Mouse (Mus musculus) kidney, embryonic 15.5 days (tissue): ENCODE results near the gene Creb3l1. TPM values are rescaled to one million over a fixed set of nuclear protein-coding genes. Genes with fewer than 3 reads are reported as not detected.
A peak's percentile ranks its signal among the peaks of the same experiment; 100 is the strongest.

Experiments
- ATAC-seq: fragments of 200-750 bp; cut with Nextera tagmentation; replicated peaks from 2 replicates; pipeline ENCODE4 v1.8.0; 2017; ENCODE audit warnings: moderate TSS enrichment; ENCODE audit not compliant: low FRiP score
- H3K27ac ChIP-seq: fragments of 300-500 bp; sonication (generic); 2 replicates; pipeline ENCODE4 v1.5.1; 2015; ENCODE audit warnings: mild to moderate bottlenecking, inconsistent platforms
- H3K27me3 ChIP-seq: fragments of 300-500 bp; sonication (generic); 2 replicates; pipeline ENCODE4 v1.6.1; 2015; ENCODE audit warnings: inconsistent platforms
- H3K36me3 ChIP-seq: fragments of 300-500 bp; sonication (generic); 2 replicates; pipeline ENCODE4 v1.6.1; 2015; ENCODE audit warnings: inconsistent platforms
- H3K4me1 ChIP-seq: fragments of 300-500 bp; sonication (generic); 2 replicates; pipeline ENCODE4 v1.6.1; 2015; ENCODE audit warnings: inconsistent platforms
- H3K4me2 ChIP-seq: fragments of 300-500 bp; sonication (generic); 2 replicates; pipeline ENCODE4 v1.6.1; 2015; ENCODE audit warnings: moderate library complexity, mild to moderate bottlenecking, inconsistent platforms
- H3K4me3 ChIP-seq: fragments of 300-500 bp; sonication (generic); replicated peaks from 2 replicates; pipeline ENCODE4 v1.5.1; 2015; ENCODE audit warnings: mild to moderate bottlenecking, inconsistent platforms
- H3K9ac ChIP-seq: fragments of 300-500 bp; sonication (generic); 2 replicates; pipeline ENCODE4 v1.6.1; 2015; ENCODE audit warnings: mild to moderate bottlenecking, inconsistent platforms
- H3K9me3 ChIP-seq: fragments of 300-500 bp; sonication (generic); replicated peaks from 2 replicates; pipeline ENCODE4 v1.6.1; 2016; ENCODE audit warnings: inconsistent platforms
- WGBS: fragments of 180-500 bp; shearing (Covaris S2); methylation state at CpG from one replicate; pipeline ENCODE4 v1.1.7; 2015; ENCODE audit warnings: mixed read lengths; 5-methylcytosine and 5-hydroxymethylcytosine counted together
- polyA plus RNA-seq: library from polyadenylated mRNA; unstranded; fragments of >200 nt; fragmentation: Nextera tagmentation; extraction: Ambion mirVana; gene quantifications from 2 replicates; pipeline ENCODE4 v1.2.1, GENCODE M21; 2015

The Creb3l1 gene
- polyA plus RNA-seq, 1 experiment from 2014 or later = 14.9 TPM

DNA sequence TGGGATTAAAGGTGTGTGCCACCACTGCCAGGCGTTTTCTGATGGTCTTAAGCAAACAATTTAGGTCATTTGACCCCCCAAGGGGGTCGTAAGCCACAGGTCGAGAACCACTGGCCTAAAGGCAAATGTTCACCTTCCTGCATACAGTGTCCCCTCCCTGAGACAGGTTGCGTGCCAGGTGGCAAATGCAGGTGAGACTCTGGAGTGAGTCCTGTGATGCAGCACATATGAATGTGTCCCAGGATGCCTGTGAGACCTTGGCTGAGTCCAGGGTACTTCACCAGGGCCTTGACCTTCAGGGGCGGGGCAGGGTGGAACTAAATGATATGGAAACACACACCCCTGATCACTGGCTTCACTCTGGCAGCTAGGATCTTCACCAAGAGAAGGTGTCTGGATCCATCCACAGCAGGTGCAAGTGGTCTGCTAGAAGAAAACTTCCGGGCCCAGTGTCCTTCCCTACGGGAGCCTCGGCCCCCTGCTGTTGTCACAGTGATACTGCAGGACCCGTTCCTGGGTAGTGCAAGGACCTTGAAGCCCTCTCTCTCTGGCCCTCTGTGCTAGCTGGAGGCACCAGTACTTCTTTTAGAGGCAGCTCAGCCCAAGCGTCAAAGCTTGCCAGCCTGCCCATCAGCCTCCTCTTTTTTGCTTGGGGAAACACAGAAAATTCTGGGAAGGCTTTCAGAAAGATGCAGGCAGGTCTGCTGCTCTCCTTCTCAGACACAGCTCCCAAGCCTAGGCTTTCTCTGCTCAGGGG is 65.4 kb downstream of the Creb3l1 start:
- Histone ChIP-seq H3K9me3 (no peaks in the 10 kb centered on the region), H3K4me2 (no peak overlapping the region), H3K9ac (no peak overlapping the region), H3K27ac (no peak overlapping the region), H3K4me1 (peaks cover 77% of the 10 kb centered on the region), H3K36me3 (0 out of 2 replicates have a peak, but pooled peaks cover 6% of the 10 kb centered on the region), H3K4me3 (no peak overlapping the region), H3K27me3 (no peaks in the 10 kb centered on the region)
- ATAC-seq = no peak
- WGBS = 42% methylated on average over 10 of the region's 10 CpGs

DNA sequence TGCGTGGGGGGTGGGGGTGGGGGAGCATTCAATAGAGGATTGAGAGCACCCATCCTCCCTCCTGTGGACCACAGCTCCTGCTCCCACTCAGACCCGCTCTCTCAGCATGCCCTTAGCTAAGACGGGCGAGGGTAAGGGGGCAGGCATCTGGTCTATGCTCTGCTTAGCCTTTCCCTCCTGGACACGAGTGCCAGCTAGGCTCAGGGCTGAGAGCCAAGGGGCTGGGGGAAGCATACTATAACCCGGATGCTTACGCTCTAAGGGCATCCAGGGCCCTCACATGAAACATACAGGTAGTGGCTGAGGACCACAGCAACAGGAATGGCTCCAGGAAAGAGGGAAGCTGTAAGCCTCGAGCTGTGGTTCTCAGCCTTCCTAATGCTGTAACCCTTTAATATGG is 66.3 kb downstream of the Creb3l1 start:
- Histone ChIP-seq H3K4me3 (no peak overlapping the region), H3K4me2 (no peak overlapping the region), H3K27me3 (no peaks in the 10 kb centered on the region), H3K9me3 (no peaks in the 10 kb centered on the region), H3K36me3 (0 out of 2 replicates have a peak, but pooled peaks cover 6% of the 10 kb centered on the region), H3K9ac (no peak overlapping the region), H3K27ac (no peak overlapping the region), H3K4me1 (peaks cover 83% of the 10 kb centered on the region)
- 85% methylated on average over 8 of the region's 8 CpGs for whole genome bisulfite sequencing
- ATAC-seq = no peak

DNA sequence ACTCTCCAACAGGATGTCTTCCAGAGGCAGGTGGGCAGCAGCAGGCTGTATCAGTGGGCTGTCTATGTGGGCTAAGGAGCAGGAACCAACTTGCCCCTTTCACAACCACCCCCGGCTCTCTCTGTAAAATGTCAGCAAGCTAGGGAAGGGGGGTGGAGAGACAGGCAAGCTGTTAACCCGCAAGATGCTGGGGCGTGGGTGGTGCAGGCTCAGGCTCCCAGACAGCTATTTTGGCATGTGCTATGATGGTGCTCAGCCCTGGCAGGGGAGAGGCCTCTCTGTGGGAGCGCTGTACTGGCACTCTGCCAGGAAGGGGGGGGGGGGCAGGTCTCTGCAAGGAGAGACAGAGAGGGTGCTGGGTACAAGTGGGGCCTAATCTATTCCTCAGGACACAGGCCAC is 67.2 kb downstream of the Creb3l1 start:
- no peak overlapping the region for H3K9ac ChIP-seq
- WGBS = 31% methylated on average over 4 of the region's 4 CpGs
- no peak overlapping the region for H3K4me3 ChIP-seq
- no peaks in the 10 kb centered on the region for H3K27me3 ChIP-seq
- peaks cover 74% of the 10 kb centered on the region for H3K4me1 ChIP-seq
- H3K4me2 ChIP-seq = no peak overlapping the region
- H3K36me3 ChIP-seq = 0 out of 2 replicates have a peak, but pooled peaks cover 6% of the 10 kb centered on the region
- no peak overlapping the region for H3K27ac ChIP-seq
- H3K9me3 ChIP-seq = no peaks in the 10 kb centered on the region
- no peak; the same call in 1 of the 2 replicates for ATAC-seq

DNA sequence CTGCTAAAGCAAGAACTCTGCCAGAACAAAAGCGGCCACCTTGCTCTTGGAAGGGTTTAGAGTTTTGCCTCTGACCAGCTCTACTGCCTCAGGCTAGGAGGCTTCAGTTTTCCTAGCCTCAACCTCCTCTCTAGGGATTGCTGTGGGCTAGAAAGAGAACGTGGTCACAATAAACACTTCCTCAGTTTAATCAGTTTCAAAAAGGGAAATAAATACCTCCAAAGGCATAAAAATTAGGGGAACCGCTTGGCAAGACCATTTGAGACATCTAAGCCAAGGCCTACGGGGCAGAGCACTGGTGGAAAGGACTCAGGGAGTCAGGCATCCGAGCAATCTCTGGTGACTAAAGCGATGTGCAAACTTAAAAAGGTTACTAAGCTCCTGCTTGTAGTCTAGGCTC is 68.4 kb downstream of the Creb3l1 start:
- Histone ChIP-seq H3K36me3 (0 out of 2 replicates have a peak, but pooled peaks cover 6% of the 10 kb centered on the region), H3K4me3 (no peak overlapping the region), H3K4me2 (no peak overlapping the region), H3K27me3 (no peaks in the 10 kb centered on the region), H3K9ac (no peak overlapping the region), H3K4me1 (peaks cover 62% of the 10 kb centered on the region), H3K9me3 (no peaks in the 10 kb centered on the region), H3K27ac (no peak overlapping the region)
- no peak for ATAC-seq
- WGBS = 91% methylated on average over 6 of the region's 6 CpGs

DNA sequence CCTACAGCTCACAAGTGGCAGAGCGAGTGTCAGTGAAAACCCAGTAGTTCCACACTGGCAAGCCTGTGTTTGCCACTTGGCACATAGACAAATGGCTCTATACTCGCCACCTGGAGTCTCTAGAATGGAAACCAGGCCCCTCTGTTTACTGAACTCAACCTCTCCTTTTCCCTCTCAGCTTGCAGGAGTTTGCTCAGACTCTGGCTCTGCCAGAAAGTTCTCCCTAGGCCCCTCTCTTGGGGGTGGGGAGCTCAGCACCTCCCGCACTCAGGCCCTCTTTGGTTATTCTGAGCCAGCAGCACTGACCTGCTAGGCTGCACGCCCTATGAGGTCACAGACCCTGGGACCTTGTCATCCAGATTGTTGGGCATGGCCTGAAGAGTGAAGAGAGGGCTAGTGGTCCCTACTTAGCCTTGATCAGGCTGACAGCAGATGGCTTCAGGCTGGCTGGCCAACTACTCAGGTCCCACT is 69.1 kb downstream of the Creb3l1 start:
- Histone ChIP-seq H3K27ac (0 out of 2 replicates have a peak overlapping the region, but pooled peaks have one; percentile 82), H3K4me1 (peaks cover 65% of the 10 kb centered on the region)

DNA sequence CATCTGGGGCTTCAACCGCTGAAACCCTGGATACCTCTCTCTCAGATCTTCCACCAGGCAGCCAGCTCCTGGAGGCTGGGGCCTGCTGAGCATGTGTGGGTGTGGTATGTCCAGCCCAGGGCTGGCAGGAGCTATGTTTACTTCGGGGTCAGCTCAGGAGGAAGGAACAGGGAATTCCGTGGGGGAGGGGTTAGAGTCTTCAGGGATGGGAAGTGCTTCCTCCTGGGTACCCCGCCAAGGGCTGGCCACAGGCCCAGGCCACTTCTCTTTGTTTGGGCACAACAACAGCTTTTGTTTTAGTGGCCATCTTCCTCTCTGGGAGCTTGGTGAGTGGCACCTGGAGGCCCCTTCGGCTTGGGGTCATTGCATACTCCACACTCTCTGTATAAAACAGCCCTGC is 70.5 kb downstream of the Creb3l1 start:
- peak; percentile 63 for ATAC-seq
- no peaks in the 10 kb centered on the region for H3K9me3 ChIP-seq
- WGBS = 13% methylated on average over 5 of the region's 5 CpGs
- H3K27me3 ChIP-seq = no peaks in the 10 kb centered on the region
- H3K27ac ChIP-seq = peak overlapping the region; percentile 82
- peaks cover 68% of the 10 kb centered on the region for H3K4me1 ChIP-seq
- H3K4me3 ChIP-seq = no peak overlapping the region
- no peak overlapping the region for H3K9ac ChIP-seq
- H3K36me3 ChIP-seq = 0 out of 2 replicates have a peak, but pooled peaks cover 4% of the 10 kb centered on the region
- peak overlapping the region; percentile 17; the same call in 1 of the 2 replicates for H3K4me2 ChIP-seq

More for the DNA sequence above, 69.1 kb downstream of the Creb3l1 start:
- Histone ChIP-seq H3K4me3 (no peak overlapping the region), H3K4me2 (no peak overlapping the region), H3K9me3 (no peaks in the 10 kb centered on the region), H3K36me3 (0 out of 2 replicates have a peak, but pooled peaks cover 4% of the 10 kb centered on the region), H3K27me3 (no peaks in the 10 kb centered on the region), H3K9ac (no peak overlapping the region)
- WGBS = 84% methylated on average over 4 of the region's 4 CpGs
- no peak for ATAC-seq

- H3K27ac ChIP-seq = peak overlapping the region; percentile 77
- H3K9me3 ChIP-seq = no peaks in the 10 kb centered on the region
- H3K4me2 ChIP-seq = peak overlapping the region; percentile 50
- WGBS = 12% methylated on average over 15 of the region's 15 CpGs
- ATAC-seq = peak; percentile 72
- H3K36me3 ChIP-seq = no peaks in the 10 kb centered on the region
- no peaks in the 10 kb centered on the region for H3K27me3 ChIP-seq
- H3K4me1 ChIP-seq = peaks cover 71% of the 10 kb centered on the region
- peak overlapping the region; percentile 16 for H3K4me3 ChIP-seq
- H3K9ac ChIP-seq = 0 out of 2 replicates have a peak overlapping the region, but pooled peaks have one; percentile 23
Observed at GRCm38 (mm10) chr2:91950275-91951085, 73.8 kb downstream of the Creb3l1 start.

DNA sequence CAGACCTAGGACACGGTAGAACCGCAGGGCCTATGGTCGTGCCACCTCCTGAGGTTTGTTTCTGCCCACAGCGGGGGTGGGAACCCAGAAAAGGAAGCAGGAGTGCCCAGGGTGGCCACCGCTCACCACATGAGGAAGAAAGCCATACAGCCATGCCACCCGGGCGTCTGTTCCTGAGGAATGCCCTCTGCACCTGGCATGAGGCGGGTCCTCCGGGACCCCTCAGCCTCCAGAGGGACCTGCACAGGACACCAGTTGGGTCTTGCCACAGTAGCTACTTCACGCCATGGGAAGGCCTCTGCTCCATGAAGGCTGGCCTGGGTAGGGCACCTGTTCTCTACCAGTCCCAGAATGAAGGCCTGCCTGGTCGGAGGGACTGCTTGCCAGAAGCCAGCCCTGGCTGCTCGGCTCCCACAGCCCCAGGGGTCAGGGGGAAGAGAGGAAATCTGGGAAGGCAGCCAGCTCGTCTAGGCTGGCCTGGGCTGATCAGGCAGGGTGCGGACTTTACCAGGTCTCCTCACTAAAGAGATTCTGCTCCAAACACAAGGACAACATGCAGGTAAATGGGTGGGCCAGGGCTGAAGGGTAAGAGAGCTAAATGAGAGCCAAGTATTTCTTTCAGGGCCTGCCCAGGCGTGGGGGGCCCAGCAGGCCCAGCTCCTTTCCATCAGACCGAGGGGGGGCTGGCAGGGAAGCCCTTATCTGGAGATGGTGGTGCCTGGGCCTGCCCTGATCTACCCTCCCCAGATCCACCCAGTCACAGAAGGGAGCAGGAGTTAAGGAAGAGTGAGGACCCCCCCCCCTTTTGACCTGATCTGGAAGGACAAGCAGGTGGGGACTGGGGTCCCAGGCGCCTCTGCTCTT is 74.7 kb downstream of the Creb3l1 start:
- Histone ChIP-seq H3K9me3 (no peaks in the 10 kb centered on the region), H3K4me1 (peaks cover 73% of the 10 kb centered on the region)
- WGBS = 60% methylated on average over 17 of the region's 17 CpGs

GRCm38 (mm10) chr2:91948792-91949241 is 75.5 kb downstream of the Creb3l1 start:
- H3K4me3 ChIP-seq = no peak overlapping the region
- H3K27ac ChIP-seq = peak overlapping the region; percentile 77
- H3K9me3 ChIP-seq = no peaks in the 10 kb centered on the region
- no peaks in the 10 kb centered on the region for H3K27me3 ChIP-seq
- H3K9ac ChIP-seq = no peak overlapping the region
- H3K4me1 ChIP-seq = peaks cover 69% of the 10 kb centered on the region
- H3K4me2 ChIP-seq = 0 out of 2 replicates have a peak overlapping the region, but pooled peaks have one; percentile 50
- 71% methylated on average over 3 of the region's 3 CpGs for WGBS
- ATAC-seq = no peak
- peaks cover under 1% of the 10 kb centered on the region; the same call in 1 of the 2 replicates for H3K36me3 ChIP-seq

More for the DNA sequence above, 74.7 kb downstream of the Creb3l1 start:
- Histone ChIP-seq H3K4me2 (peak overlapping the region; percentile 50), H3K27me3 (no peaks in the 10 kb centered on the region), H3K9ac (0 out of 2 replicates have a peak overlapping the region, but pooled peaks have one; percentile 23), H3K27ac (peak overlapping the region; percentile 77), H3K36me3 (no peaks in the 10 kb centered on the region), H3K4me3 (peak overlapping the region; percentile 16)
- peak; percentile 30 for ATAC-seq

DNA sequence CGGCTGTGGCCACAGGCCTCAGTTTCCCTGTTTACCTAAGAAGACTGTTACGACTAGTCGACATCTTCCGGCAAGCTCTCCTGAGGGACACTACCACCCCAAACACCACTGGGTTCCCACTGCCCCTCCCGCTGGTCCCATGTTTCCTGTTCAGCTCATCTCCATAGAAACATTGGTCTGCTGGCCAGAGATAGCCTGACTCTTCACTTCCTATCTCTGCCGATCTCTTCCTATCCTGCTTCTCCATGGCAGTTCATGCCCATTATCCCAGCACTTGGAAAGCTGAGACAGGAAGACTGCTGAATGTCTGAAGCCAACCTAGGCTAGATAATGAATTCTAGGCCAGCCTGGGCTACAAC is 76.2 kb downstream of the Creb3l1 start:
- peaks cover 3% of the 10 kb centered on the region; the same call in 1 of the 2 replicates for H3K36me3 ChIP-seq
- no peaks in the 10 kb centered on the region for H3K27me3 ChIP-seq
- H3K9ac ChIP-seq = no peak overlapping the region
- H3K27ac ChIP-seq = peak overlapping the region; percentile 77
- H3K4me2 ChIP-seq = 0 out of 2 replicates have a peak overlapping the region, but pooled peaks have one; percentile 15
- 64% methylated on average over 6 of the region's 6 CpGs for WGBS
- no peak for ATAC-seq
- H3K4me1 ChIP-seq = peaks cover 62% of the 10 kb centered on the region
- no peak overlapping the region for H3K4me3 ChIP-seq
- H3K9me3 ChIP-seq = no peaks in the 10 kb centered on the region
